Mouse (Mus musculus) kidney, adult 2 months (tissue): Measurements from ENCODE around the gene Jade2. TPM values are rescaled to one million over a fixed set of nuclear protein-coding genes. Genes with fewer than 3 reads are reported as not detected.
A peak's percentile ranks its signal among the peaks of the same experiment; 100 is the strongest.

ENCODE experiments used
- DNase-seq: peaks from one replicate; pipeline ENCODE4 v3.0.0; 2021
- H3K27ac ChIP-seq: fragments of 200-500 bp; 2 replicates; pipeline ENCODE4 v1.5.1; 2012; ENCODE audit warnings: low read depth, low read length, control low read depth, inconsistent platforms; ENCODE audit not compliant: insufficient read depth
- H3K27me3 ChIP-seq: fragments of 200-500 bp; replicated peaks from 2 replicates; pipeline ENCODE4 v1.6.1; 2012; ENCODE audit warnings: mild to moderate bottlenecking, moderate library complexity, low read length, inconsistent platforms; ENCODE audit not compliant: control insufficient read depth, insufficient read depth
- H3K36me3 ChIP-seq: fragments of 200-500 bp; 2 replicates; pipeline ENCODE4 v1.6.1; 2012; ENCODE audit warnings: mild to moderate bottlenecking, moderate library complexity, low read length, inconsistent platforms; ENCODE audit not compliant: control insufficient read depth, insufficient read depth
- H3K4me1 ChIP-seq: fragments of 200-500 bp; 2 replicates; pipeline ENCODE4 v1.6.1; 2011; ENCODE audit warnings: low read length; ENCODE audit not compliant: control insufficient read depth, insufficient read depth
- H3K4me3 ChIP-seq: fragments of 200-500 bp; 2 replicates; pipeline ENCODE4 v1.5.1; 2011; ENCODE audit warnings: mild to moderate bottlenecking, low read depth, low read length, control low read depth; ENCODE audit not compliant: insufficient read depth
- CTCF ChIP-seq: fragments of 200-500 bp; conservative IDR thresholded peaks from 2 replicates; pipeline ENCODE4 v1.5.1; 2011; ENCODE audit warnings: low read depth, mild to moderate bottlenecking, control low read depth, low read length, moderate library complexity, mixed read lengths; ENCODE audit not compliant: insufficient read depth, insufficient read length
- POLR2A ChIP-seq: fragments of 200-500 bp; IDR thresholded peaks from one replicate; pipeline ENCODE4 v1.6.1; 2011; ENCODE audit warnings: low read depth, low read length, control low read depth
- WGBS: fragments of 180-500 bp; shearing (Covaris S2); methylation state at CpG from one replicate; pipeline ENCODE4 v1.1.7; 2018; 5-methylcytosine and 5-hydroxymethylcytosine counted together
- polyA plus RNA-seq: library from polyadenylated mRNA; depleted of rRNA; stranded (reverse); fragments of >200 nt; gene quantifications from 2 replicates; pipeline ENCODE4 v1.2.3, GENCODE M21; 2012

The Jade2 gene
- polyA plus RNA-seq, 1 experiment, result 13.4 TPM

- WGBS, result 89% methylated on average over 11 of the region's 11 CpGs
- H3K4me3 ChIP-seq, result no peak overlapping the region
- H3K4me1 ChIP-seq, result peaks cover 13% of the 10 kb centered on the region; the same call in 1 of the 2 replicates
- H3K27ac ChIP-seq, result no peak overlapping the region
- no peaks in the 10 kb centered on the region for H3K27me3 ChIP-seq
- DNase-seq, result no peak
- TF ChIP-seq POLR2A, result no peak
- no peak for TF ChIP-seq CTCF
- no peaks in the 10 kb centered on the region; the same call in 1 of the 2 replicates for H3K36me3 ChIP-seq
Observed at GRCm38 (mm10) chr11:51823271-51823670, 34.2 kb downstream of the Jade2 start.

DNA sequence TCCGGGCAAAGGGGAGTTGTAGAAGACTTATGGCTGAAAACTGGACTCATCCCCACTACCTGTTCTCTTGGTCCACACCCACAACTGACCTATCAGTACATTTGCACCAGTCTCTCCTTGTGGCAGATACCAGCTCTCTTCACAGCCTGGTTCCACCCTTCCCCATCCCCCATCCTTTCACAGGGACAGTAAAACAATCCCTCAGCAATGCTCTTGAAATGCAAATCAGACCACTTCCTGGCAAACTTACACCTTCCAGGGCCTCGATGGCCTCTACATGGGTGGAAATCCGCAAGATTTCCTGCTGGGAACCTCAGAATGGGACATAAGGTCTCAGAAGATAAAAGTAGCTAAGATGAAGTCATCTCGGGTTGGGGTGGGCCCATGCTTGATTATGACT is 34.7 kb downstream of the Jade2 start:
- WGBS, result 63% methylated on average over 4 of the region's 4 CpGs
- Histone ChIP-seq H3K4me1 (peaks cover 16% of the 10 kb centered on the region; the same call in 1 of the 2 replicates), H3K27me3 (no peaks in the 10 kb centered on the region), H3K4me3 (no peak overlapping the region), H3K27ac (no peak overlapping the region), H3K36me3 (no peaks in the 10 kb centered on the region; the same call in 1 of the 2 replicates)
- TF ChIP-seq POLR2A (no peak), CTCF (no peak)
- no peak for DNase-seq

- H3K4me3 ChIP-seq, result no peak overlapping the region
- peaks cover 14% of the 10 kb centered on the region; the same call in 1 of the 2 replicates for H3K4me1 ChIP-seq
- H3K27me3 ChIP-seq, result no peaks in the 10 kb centered on the region
- no peak for TF ChIP-seq POLR2A
- peak; percentile 95 for TF ChIP-seq CTCF
- H3K27ac ChIP-seq, result no peak overlapping the region
- 30% methylated on average over 11 of the region's 11 CpGs for WGBS
- peak; percentile 84 for DNase-seq
- H3K36me3 ChIP-seq, result no peaks in the 10 kb centered on the region; the same call in 1 of the 2 replicates
Observed at GRCm38 (mm10) chr11:51820861-51821260, 36.6 kb downstream of the Jade2 start.

DNA sequence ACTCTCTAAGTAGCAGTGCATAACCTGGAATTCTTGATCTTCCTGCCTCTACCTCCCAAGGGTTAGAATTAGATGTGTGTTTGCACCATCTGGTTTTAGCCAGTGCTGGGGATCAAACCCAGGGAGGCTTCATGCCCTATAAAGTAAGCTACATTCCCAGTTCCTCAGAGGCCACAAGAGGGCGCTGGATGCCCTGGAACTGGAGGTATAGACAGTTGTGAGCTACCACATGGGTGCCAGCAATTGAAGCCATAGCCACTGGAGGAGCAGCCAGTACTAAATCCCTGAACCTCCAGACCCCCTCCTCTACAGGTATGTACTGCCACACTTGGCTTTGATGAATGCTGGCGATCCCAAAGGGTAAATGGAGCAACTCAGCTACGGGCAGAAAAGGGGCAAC is 37.5 kb downstream of the Jade2 start:
- TF ChIP-seq POLR2A (no peak), CTCF (peak; percentile 81)
- DNase-seq, result peak; percentile 77
- Histone ChIP-seq H3K36me3 (no peaks in the 10 kb centered on the region; the same call in 1 of the 2 replicates), H3K4me1 (peaks cover 12% of the 10 kb centered on the region; the same call in 1 of the 2 replicates), H3K27ac (no peak overlapping the region), H3K27me3 (no peaks in the 10 kb centered on the region), H3K4me3 (no peak overlapping the region)
- 77% methylated on average over 3 of the region's 3 CpGs for WGBS

GRCm38 (mm10) chr11:51818837-51819236 is 38.6 kb downstream of the Jade2 start:
- Histone ChIP-seq H3K27ac (no peak overlapping the region), H3K36me3 (no peaks in the 10 kb centered on the region; the same call in 1 of the 2 replicates), H3K4me3 (no peak overlapping the region), H3K27me3 (no peaks in the 10 kb centered on the region), H3K4me1 (peaks cover 6% of the 10 kb centered on the region; the same call in 1 of the 2 replicates)
- peak; percentile 72 for DNase-seq
- TF ChIP-seq CTCF (no peak), POLR2A (no peak)
- WGBS, result 64% methylated on average over 4 of the region's 4 CpGs

GRCm38 (mm10) chr11:51817756-51818155 is 39.7 kb downstream of the Jade2 start:
- peaks cover 4% of the 10 kb centered on the region; the same call in 1 of the 2 replicates for H3K4me1 ChIP-seq
- TF ChIP-seq CTCF (peak; percentile 87), POLR2A (no peak)
- no peaks in the 10 kb centered on the region for H3K27me3 ChIP-seq
- H3K36me3 ChIP-seq, result no peaks in the 10 kb centered on the region; the same call in 1 of the 2 replicates
- no peak overlapping the region for H3K4me3 ChIP-seq
- 37% methylated on average over 6 of the region's 6 CpGs for WGBS
- peak; percentile 89 for DNase-seq
- no peak overlapping the region for H3K27ac ChIP-seq

DNA sequence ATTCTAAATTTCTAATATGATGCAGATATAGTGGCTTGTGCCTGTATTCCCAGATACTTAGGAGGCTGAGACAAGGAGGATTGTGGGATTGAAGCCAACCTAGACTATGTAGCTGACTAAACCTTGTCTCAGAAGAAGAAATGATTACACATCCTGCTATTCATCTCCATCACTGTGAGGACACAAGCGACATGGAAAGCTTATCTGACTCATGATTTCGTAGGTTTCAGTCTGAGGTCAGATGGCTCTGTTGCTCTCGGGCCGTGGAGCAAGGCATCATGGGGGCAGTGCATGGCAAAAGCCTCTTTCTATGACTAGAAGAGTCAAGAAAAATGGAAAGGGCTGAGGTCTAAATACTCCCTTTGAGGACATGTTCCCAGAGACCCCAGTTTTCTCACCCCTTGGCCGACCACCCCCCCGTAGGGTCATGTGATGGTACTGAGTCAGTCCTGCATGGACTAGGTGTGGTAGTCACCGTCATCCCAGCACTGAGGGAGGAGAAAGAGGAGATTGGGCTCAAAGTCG is 45.4 kb downstream of the Jade2 start:
- Histone ChIP-seq H3K4me1 (peaks cover 6% of the 10 kb centered on the region; the same call in 1 of the 2 replicates), H3K27me3 (no peaks in the 10 kb centered on the region), H3K36me3 (no peaks in the 10 kb centered on the region; the same call in 1 of the 2 replicates), H3K4me3 (no peak overlapping the region), H3K27ac (no peak overlapping the region)
- TF ChIP-seq POLR2A (no peak), CTCF (no peak)
- DNase-seq, result no peak
- 93% methylated on average over 8 of the region's 8 CpGs for WGBS

DNA sequence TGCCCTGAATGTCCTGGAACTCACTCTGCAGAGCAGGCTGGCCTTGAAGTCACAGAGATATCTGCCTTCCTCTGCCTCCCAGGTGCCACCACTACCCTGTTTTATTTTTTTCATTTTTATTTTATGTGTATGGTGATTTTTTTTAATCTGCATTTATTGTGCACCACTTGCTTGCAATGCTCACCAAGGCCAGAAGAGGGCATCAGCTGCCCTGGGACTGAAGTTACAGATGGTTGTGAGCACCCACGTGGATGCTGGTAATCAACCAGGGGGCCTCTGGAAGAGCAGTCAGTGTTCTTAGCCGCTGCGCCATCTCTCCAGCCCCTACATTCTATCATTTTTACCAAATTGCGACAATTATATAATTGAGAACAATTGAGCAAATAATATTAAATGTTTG is 46.2 kb downstream of the Jade2 start:
- 91% methylated on average over 4 of the region's 4 CpGs for WGBS
- Histone ChIP-seq H3K4me3 (no peak overlapping the region), H3K27ac (no peak overlapping the region), H3K4me1 (peaks cover 8% of the 10 kb centered on the region; the same call in 1 of the 2 replicates), H3K27me3 (no peaks in the 10 kb centered on the region), H3K36me3 (no peaks in the 10 kb centered on the region)
- no peak for DNase-seq
- TF ChIP-seq CTCF (peak; percentile 37), POLR2A (no peak)
